Mouse (Mus musculus): Measurements from ENCODE around the gene AI661453.

AI661453 gene

GRCm38 (mm10) chr17:47440359-47440890 lies 4.0 kb downstream of the AI661453 start:
- WGBS: 56% methylated on average over 9 of the region's 9 CpGs

DNA sequence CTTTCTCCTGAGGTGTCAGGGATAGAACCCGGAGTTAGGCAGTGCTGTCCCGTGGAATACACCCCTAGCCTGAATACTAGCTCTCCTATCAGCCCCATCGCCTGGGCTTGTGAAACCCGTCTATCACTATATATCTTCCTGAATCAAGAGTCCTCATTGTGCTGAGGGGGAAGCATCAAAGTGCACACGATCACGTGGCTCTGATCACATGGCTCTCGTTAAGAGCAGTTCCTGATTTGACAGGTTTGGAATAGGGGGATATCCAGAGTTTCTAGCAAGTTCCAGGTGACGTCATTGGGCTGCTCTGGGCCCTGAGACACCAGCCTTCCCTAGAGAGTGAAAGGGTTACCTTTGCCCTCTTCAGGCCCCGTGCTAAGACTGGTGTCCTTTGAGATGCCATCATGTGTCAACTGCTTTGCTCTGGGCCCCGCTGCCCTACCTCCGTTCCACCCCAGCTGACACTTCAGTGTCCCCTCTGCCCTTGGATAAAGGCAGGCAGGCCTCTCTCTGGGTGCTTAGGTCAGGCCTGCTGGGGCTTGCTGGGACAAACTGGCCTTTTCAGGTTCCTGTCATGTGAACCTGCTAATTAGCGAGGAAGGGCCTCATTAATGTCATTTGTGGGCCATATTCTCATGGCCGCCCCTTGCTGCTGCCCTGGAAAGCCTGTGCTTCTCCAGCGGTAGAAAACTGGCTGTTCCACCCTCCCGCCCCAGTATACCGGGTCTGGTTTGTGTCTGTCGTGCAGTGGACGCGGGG lies 5.1 kb downstream of the AI661453 start:
- 81% methylated on average over 19 of the region's 19 CpGs for WGBS

GRCm38 (mm10) chr17:47442271-47442670 lies 5.9 kb downstream of the AI661453 start:
- 86% methylated on average over 3 of the region's 3 CpGs for WGBS

DNA sequence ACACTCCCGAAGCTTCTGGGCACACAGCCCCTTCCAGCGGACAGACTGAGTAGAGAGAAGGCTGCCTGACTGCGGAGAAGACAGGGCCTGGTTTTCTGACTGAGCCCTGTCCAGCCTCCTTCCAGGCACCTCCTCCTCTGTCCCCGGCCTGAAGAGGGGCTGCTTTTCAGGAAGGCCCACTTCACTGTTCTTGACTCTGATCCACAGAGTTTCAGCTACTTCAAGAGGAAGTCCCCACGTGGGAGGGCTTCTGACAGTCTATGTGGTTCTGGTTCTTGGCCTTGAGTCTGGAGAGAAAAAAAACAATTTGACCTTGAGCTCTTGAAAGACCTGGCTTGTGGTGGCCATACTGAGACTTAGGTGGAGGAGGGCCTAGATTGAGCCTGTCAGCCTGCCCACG lies 7.7 kb downstream of the AI661453 start:
- WGBS: 76% methylated on average over 6 of the region's 6 CpGs

GRCm38 (mm10) chr17:47445518-47445917 lies 9.1 kb downstream of the AI661453 start:
- 91% methylated on average over 11 of the region's 11 CpGs for WGBS

- WGBS: 91% methylated on average over 9 of the region's 9 CpGs
Observed at GRCm38 (mm10) chr17:47446025-47446424, 9.6 kb downstream of the AI661453 start.

DNA sequence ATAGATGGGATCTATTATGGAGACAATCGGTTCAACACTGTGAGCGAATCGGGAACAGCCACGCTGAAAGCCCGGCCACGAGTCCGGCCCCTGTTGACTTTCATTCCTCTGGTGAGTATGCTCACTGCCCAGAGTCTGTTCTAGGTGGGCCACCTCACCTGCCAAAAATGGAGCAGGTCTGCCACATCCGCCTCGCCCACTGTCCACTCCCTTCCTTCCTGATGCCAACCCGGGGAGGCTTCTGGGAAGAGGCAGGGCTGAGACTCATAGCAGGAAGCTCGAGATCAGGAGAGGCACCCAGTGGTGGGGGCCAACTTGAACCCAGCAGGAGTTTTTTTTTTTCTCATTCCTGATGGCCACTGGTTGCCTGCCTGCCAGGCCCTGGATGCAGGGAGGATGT lies 10.1 kb downstream of the AI661453 start:
- whole genome bisulfite sequencing: 89% methylated on average over 11 of the region's 11 CpGs

GRCm38 (mm10) chr17:47448523-47449372 lies 12.3 kb downstream of the AI661453 start:
- 77% methylated on average over 8 of the region's 8 CpGs for WGBS

DNA sequence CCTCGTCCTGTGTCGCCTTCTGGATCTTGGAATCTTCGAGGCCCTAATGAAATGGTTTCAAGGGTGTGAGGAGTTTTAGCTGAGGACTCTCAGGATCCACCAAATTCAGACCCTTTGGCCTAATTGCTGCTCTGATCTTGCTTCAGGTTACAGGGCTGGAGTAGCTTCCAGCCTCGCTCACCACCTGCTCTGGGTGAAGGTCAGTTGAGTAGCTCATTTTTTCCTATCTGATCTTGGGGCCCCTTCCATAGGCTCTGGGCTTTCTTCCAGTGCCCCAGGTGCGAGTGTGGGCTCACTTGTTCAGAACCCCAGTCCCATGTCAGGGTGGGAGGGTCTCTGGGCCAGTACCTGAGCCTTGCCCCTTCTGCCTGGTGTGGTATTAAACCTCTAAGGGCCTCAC lies 13.0 kb downstream of the AI661453 start:
- 91% methylated on average over 5 of the region's 5 CpGs for WGBS

DNA sequence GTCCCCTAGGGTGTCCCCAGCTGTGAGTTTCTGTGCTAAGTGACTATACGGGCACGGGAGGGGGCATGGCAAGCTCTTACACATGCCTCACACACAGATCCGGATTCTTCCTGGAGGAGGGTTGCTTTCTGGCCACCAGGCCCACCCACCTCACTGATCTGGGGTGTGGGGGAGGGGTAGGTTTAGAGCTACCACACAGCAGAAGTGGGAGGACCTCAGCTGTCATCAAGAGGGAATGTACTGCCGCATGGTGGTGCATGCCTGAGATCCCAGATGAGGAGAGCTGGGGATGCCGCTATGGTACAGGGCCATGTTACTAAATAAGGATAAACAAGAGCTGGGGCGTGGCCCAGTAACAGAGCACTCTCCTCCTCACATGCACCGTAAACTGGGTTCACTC lies 13.8 kb downstream of the AI661453 start:
- 69% methylated on average over 7 of the region's 7 CpGs for WGBS

GRCm38 (mm10) chr17:47450880-47451565 lies 14.6 kb downstream of the AI661453 start:
- WGBS: 86% methylated on average over 12 of the region's 12 CpGs

DNA sequence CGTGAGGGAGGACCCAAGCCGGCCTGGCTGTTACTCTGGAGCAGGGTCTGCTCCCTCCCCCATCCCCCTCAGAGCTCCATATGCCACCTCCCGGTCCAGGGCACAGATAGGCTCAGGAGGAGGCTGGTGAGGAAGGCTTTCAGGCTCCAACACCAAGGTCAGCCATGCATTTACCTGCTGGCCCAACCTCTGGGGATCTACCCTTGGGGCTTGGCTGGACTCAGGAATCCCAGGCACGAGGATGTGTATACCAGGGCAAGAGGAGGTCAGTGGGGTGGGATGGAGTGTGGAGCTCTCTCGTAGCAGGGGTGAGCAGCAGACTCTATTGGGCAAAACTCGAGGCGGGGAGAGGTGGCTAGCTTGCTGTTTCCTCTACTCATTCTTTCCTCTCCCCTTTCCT lies 16.5 kb downstream of the AI661453 start:
- 82% methylated on average over 7 of the region's 7 CpGs for WGBS

GRCm38 (mm10) chr17:47454675-47455074 lies 18.3 kb downstream of the AI661453 start:
- WGBS: 58% methylated on average over 8 of the region's 8 CpGs

GRCm38 (mm10) chr17:47458310-47458709 lies 21.9 kb downstream of the AI661453 start:
- WGBS: 71% methylated on average over 13 of the region's 13 CpGs

DNA sequence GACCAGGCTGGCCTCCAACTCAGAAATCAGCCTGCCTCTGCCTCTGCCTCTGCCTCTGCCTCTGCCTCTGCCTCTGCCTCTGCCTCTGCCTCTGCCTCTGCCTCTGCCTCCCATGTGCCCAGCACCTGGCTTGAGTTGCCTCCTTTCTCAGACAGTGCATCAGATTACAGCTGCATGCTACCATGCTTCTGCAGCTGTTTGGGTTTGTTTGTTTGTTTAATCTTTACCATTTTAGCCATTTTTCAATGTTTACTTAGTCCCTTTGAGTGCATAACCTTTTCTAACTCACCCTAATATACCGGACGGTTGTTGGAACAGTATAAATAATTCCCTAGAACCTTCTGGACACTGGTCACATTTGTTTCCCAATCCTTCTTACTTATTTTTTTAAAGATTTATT lies 22.5 kb downstream of the AI661453 start:
- whole genome bisulfite sequencing: 85% methylated on average over 2 of the region's 2 CpGs

DNA sequence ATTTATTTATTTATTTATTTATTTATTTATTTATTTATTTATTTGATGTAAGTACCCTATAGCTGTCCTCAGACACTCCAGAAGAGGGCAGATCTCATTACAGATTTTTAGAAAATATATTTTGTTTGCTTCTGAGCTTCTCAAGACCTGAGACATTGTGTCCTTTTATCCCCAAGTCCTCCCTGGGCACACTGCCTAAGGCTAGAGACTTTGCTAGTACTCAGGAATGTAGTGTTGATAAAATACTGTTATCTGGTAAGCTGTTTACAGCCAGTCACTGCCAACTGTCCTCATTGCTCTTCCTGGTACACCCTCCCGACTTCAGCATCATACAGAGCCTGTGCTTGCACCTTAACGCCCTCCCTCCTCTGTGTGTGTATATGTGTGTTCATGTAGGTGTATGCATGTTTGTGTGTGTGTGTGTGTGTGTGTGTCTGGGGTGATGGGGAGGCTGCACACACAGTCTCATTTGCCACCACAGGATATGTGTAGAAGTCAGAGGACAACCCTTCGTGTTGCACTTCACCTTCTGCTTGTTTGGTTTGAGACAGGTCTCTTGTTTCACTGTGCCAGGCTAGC lies 23.0 kb downstream of the AI661453 start:
- 89% methylated on average over 3 of the region's 3 CpGs for WGBS

- 86% methylated on average over 3 of the region's 3 CpGs for WGBS
Observed at GRCm38 (mm10) chr17:47461688-47462087, 25.3 kb downstream of the AI661453 start.

GRCm38 (mm10) chr17:47462209-47462608 lies 25.8 kb downstream of the AI661453 start:
- WGBS: 92% methylated on average over 7 of the region's 7 CpGs

- 84% methylated on average over 9 of the region's 9 CpGs for WGBS
Observed at GRCm38 (mm10) chr17:47462728-47463388, 26.4 kb downstream of the AI661453 start.

DNA sequence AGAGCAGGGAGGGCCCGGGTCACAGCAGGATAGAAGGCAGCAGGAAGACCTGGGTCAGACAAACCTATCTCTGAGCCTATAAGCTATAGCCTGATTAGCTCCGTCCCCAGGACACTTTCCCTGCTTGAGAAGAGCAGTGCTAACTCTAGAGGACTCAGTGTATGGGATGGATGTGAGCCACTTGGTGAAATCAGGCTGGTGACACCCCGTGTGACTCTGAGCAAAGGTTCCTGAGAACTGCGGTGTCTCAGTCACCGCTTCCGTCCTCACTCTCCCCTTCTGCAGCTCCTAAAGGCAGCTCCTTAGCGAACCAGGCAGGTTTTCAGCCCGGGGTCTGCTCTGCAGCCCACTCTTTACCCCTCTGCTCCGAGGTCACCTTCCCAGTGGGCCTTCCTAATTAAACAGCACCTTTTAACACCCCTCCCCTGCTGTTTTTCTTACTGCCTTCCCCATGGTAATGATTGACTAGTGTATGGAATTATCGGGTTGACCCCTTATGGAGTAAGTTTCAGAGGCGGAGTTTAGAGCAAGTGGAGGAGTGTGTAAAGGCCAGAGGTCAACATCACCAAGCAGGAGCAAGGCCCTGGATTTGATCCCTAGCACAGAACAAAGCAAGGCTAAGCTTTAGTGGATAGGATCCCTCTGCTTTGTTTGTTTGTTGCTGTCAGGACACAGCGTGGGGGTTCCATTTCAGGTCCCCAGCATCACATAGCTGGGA lies 28.0 kb downstream of the AI661453 start:
- whole genome bisulfite sequencing: 76% methylated on average over 12 of the region's 12 CpGs

DNA sequence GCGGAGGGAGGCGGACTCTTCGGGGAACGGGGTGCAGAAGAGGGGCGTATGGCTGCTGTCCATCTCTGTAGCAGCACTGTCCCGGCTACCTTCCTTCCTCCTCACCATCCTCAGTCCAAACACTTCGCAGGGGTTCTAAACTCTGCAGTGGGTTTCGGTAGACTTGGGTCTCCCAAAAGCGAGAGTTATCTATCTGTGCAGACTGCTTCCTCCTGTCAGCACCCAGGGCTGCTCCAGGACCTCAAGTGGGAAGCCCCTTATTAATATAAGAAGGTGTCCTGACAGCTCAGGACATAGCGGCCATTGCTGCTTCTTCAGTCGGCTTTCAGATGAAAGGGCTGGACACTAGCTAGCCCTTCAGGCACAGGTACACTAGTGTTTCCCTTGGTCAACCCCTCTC lies 28.6 kb downstream of the AI661453 start:
- 93% methylated on average over 11 of the region's 11 CpGs for WGBS

Data from cerebral cortex, adult 2 months (tissue).